Mouse (Mus musculus): Measurements from ENCODE around the gene Pde4b.

- TF ChIP-seq ZC3H11A (IDR thresholded peaks at IDR 0.05; ENCODE audit: borderline replicate concordance, low read depth, low read length) (no peak), HCFC1 (IDR thresholded peaks at IDR 0.05; ENCODE audit: borderline replicate concordance, insufficient read depth, low read length) (no peak), ZNF384 (IDR thresholded peaks at IDR 0.05; ENCODE audit: low read depth, low read length) (no peak), MAFK (IDR thresholded peaks at IDR 0.05; ENCODE audit: insufficient read depth, low read depth, low read length) (no peak)
Observed at GRCm38 (mm10) chr4:102573361-102573781, 486.0 kb downstream of the Pde4b start.
